ENCODE assay signal across 10 mouse cellular contexts in genomic region chr9:62881871-62882270, GRCm38 (mm10). TPM values are rescaled to one million over a fixed set of nuclear protein-coding genes. Genes with fewer than 3 reads are reported as not detected.
A peak's percentile ranks its signal among the peaks of the same experiment; 100 is the strongest.
DNase-seq lines count a peak whose midpoint lies in the region; TF ChIP-seq lines count a peak whose summit lies in the region.
"Had no signal": no experiment of that assay in that cellular context is flagged by ENCODE, and none has a peak within 500 bp of the region (broad histone marks: within the 10 kb centered on the region; RNA-seq: fewer than 3 reads in every experiment).

No protein-coding gene starts in this region.

- H3K4me1 ChIP-seq in heart, embryonic 10.5 days, result peaks cover 15% of the 10 kb centered on the region
- peaks cover 17% of the 10 kb centered on the region for H3K4me1 ChIP-seq in E14TG2a.4 (replicated peaks; ENCODE audit: low read depth, low read length)
- H3K4me1 ChIP-seq: forebrain, embryonic 10.5 days had no signal

- H3K27me3 ChIP-seq in heart, embryonic 10.5 days (ENCODE audit: insufficient read depth, poor library complexity, severe bottlenecking), result no peaks in the 10 kb centered on the region
- H3K27me3 ChIP-seq in E14TG2a.4 (ENCODE audit: insufficient read depth, low read length), result no peaks in the 10 kb centered on the region

- peaks cover 53% of the 10 kb centered on the region for H3K36me3 ChIP-seq in heart, embryonic 10.5 days
- peaks cover 66% of the 10 kb centered on the region for H3K36me3 ChIP-seq in E14TG2a.4 (ENCODE audit: insufficient read depth, low read length)

- TF ChIP-seq CTCF in E14TG2a.4 (conservative IDR thresholded peaks at IDR 0.05; ENCODE audit: low read length), result no peak

- H3K4me3 ChIP-seq in heart, embryonic 10.5 days, result no peak overlapping the region
- 0 out of 2 replicates have a peak overlapping the region, but pooled peaks have one; percentile 17 for H3K4me3 ChIP-seq in E14TG2a.4 (replicated peaks; ENCODE audit: low read length)
- H3K4me3 ChIP-seq: forebrain, embryonic 10.5 days had no signal

- H3K27ac ChIP-seq in heart, embryonic 10.5 days, result no peak overlapping the region
- H3K27ac ChIP-seq: forebrain, embryonic 10.5 days had no signal

- no peaks in the 10 kb centered on the region for H3K9me3 ChIP-seq in heart, embryonic 10.5 days
- H3K9me3 ChIP-seq in E14TG2a.4 (ENCODE audit: low read length), result no peaks in the 10 kb centered on the region
- H3K9me3 ChIP-seq: forebrain, embryonic 10.5 days had no signal

- WGBS in heart, embryonic 10.5 days, result 75% methylated on average over 12 of the region's 12 CpGs

- intact Hi-C loops in gastrocnemius, postnatal 14 days (cut with DNase I; ENCODE audit: low total_unique reads), result no loop called here

- DNase-seq in heart, adult 11 months, result peak; percentile 98
- DNase-seq in heart, embryonic 10.5 days (ENCODE audit: low spot score), result no peak
- DNase-seq in gastrocnemius, postnatal 14 days, result peak; percentile 54
- DNase-seq in lung, adult 18-20 months, result peak; percentile 24 to 44
- no peak for DNase-seq in right cerebral cortex, postnatal 10 days (ENCODE audit: low spot score in 2 of 2)
- no peak for DNase-seq in right cerebral cortex, postnatal 25 days
- no peak for DNase-seq in right cerebral cortex, postnatal 36 days (ENCODE audit: low spot score in 2 of 2)
- DNase-seq: midbrain, embryonic 14.5 days had no signal

RNA-seq across cellular contexts. Expression of gene Calml4, which starts 24.0 kb away (rescaled TPM):
- 0.31 and 0.94 TPM in 2 replicates for polyA plus RNA-seq in heart, embryonic 10.5 days (2016; fragmentation: Nextera tagmentation; extraction: Ambion mirVana)
- 1 to 10 TPM; 1.8 to 3.4 TPM for total RNA-seq in gastrocnemius, postnatal 14 days (2021)

RNA-seq across cellular contexts. Expression of gene Cln6, which starts 43.3 kb away (rescaled TPM):
- 17.7 and 21.4 TPM in 2 replicates for polyA plus RNA-seq in heart, embryonic 10.5 days (2016; fragmentation: Nextera tagmentation; extraction: Ambion mirVana)
- total RNA-seq in gastrocnemius, postnatal 14 days (2021), result 10 to 100 TPM; 10.3 to 10.6 TPM

Comparison
In these comparisons a context has a peak if more than half of its experiments do, and no peak if none do; other contexts are left out.
1. DNase-seq: peak in heart, adult 11 months (single experiment), gastrocnemius, postnatal 14 days (single experiment) and lung, adult 18-20 months (2 of 2); none in heart, embryonic 10.5 days (single experiment), right cerebral cortex, postnatal 10 days (0 of 2), right cerebral cortex, postnatal 25 days (single experiment) and right cerebral cortex, postnatal 36 days (0 of 2).